Mouse (Mus musculus): Measurements from ENCODE around the gene Alpl. TPM values are rescaled to one million over a fixed set of nuclear protein-coding genes. Genes with fewer than 3 reads are reported as not detected.

Alpl gene
- polyA plus RNA-seq, 1 experiment, result 8.2 TPM

DNA sequence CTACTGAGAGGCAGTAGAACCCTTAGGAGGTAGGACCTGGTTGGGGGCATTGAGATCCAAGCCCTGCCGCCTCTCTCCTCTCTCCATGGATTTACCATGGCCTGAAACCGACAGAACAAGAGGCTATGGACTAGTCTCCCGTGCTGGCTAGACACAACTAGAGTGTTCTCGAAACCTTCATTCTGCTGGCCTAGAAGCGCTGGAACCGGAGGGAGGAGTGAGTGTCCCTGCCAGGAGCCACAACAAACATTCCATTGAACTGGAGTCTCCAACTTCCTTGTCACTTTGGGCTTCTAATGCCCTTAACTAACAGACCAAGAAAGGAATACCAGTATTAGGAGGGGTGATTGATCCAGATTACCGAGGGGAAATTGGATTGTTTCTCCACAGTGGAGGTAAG is 20.0 kb upstream of the Alpl start:
- no peak overlapping the region for H3K4me3 ChIP-seq (ENCODE audit: control insufficient read depth, low read depth, low read length)
- no peak overlapping the region for H3K27ac ChIP-seq (ENCODE audit: control insufficient read depth, insufficient read depth, low read depth, low read length)
- H3K27me3 ChIP-seq (ENCODE audit: control insufficient read depth, insufficient read depth, low read length), result no peaks in the 10 kb centered on the region
- H3K36me3 ChIP-seq (ENCODE audit: control insufficient read depth, insufficient read depth, low read length), result no peaks in the 10 kb centered on the region
- no peaks in the 10 kb centered on the region for H3K4me1 ChIP-seq (ENCODE audit: control insufficient read depth, insufficient read depth, low read length)
- TF ChIP-seq CTCF (IDR thresholded peaks at IDR 0.05; ENCODE audit: control insufficient read depth, insufficient read depth, insufficient replicate concordance, low read depth, low read length), result no peak
- TF ChIP-seq POLR2A (IDR thresholded peaks at IDR 0.05; ENCODE audit: control insufficient read depth, low read depth, low read length), result no peak

DNA sequence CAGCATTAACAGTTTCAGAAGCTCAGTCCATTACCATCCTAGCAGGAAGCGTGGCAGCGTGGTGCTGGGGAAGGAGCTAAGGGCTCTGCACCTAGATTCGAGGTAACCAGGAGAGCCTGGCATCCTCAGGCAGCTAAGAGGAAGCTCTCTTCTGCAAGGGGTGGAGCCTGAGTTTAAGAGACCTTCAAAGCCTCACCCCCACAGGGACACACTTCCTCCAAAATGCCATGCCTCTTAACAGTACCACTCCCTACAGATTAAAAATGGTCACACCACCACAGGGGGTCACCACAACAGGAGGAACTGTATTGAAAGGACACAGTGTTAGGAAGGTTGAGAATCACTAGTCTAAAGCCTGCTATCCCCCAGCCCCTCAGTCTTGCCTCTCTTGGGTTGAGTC is 19.3 kb upstream of the Alpl start:
- TF ChIP-seq CTCF (IDR thresholded peaks at IDR 0.05; ENCODE audit: control insufficient read depth, insufficient read depth, insufficient replicate concordance, low read depth, low read length) (no peak), POLR2A (IDR thresholded peaks at IDR 0.05; ENCODE audit: control insufficient read depth, low read depth, low read length) (no peak)
- Histone ChIP-seq H3K27ac (ENCODE audit: control insufficient read depth, insufficient read depth, low read depth, low read length) (no peak overlapping the region), H3K36me3 (ENCODE audit: control insufficient read depth, insufficient read depth, low read length) (no peaks in the 10 kb centered on the region), H3K4me1 (ENCODE audit: control insufficient read depth, insufficient read depth, low read length) (no peaks in the 10 kb centered on the region), H3K27me3 (ENCODE audit: control insufficient read depth, insufficient read depth, low read length) (no peaks in the 10 kb centered on the region), H3K4me3 (ENCODE audit: control insufficient read depth, low read depth, low read length) (no peak overlapping the region)

- Histone ChIP-seq H3K27ac (ENCODE audit: control insufficient read depth, insufficient read depth, low read depth, low read length) (no peak overlapping the region), H3K4me1 (ENCODE audit: control insufficient read depth, insufficient read depth, low read length) (no peaks in the 10 kb centered on the region), H3K27me3 (ENCODE audit: control insufficient read depth, insufficient read depth, low read length) (no peaks in the 10 kb centered on the region), H3K4me3 (ENCODE audit: control insufficient read depth, low read depth, low read length) (no peak overlapping the region), H3K36me3 (ENCODE audit: control insufficient read depth, insufficient read depth, low read length) (no peaks in the 10 kb centered on the region)
- TF ChIP-seq CTCF (IDR thresholded peaks at IDR 0.05; ENCODE audit: control insufficient read depth, insufficient read depth, insufficient replicate concordance, low read depth, low read length) (no peak), POLR2A (IDR thresholded peaks at IDR 0.05; ENCODE audit: control insufficient read depth, low read depth, low read length) (no peak)
Measured at GRCm38 (mm10) chr4:137814140-137814539, 18.0 kb upstream of the Alpl start.

GRCm38 (mm10) chr4:137812946-137813708 is 16.9 kb upstream of the Alpl start:
- H3K4me1 ChIP-seq (ENCODE audit: control insufficient read depth, insufficient read depth, low read length), result no peaks in the 10 kb centered on the region
- no peaks in the 10 kb centered on the region for H3K36me3 ChIP-seq (ENCODE audit: control insufficient read depth, insufficient read depth, low read length)
- H3K27ac ChIP-seq (ENCODE audit: control insufficient read depth, insufficient read depth, low read depth, low read length), result peak overlapping the region; percentile 49; the same call in 1 of the 2 replicates
- no peaks in the 10 kb centered on the region for H3K27me3 ChIP-seq (ENCODE audit: control insufficient read depth, insufficient read depth, low read length)
- TF ChIP-seq POLR2A (IDR thresholded peaks at IDR 0.05; ENCODE audit: control insufficient read depth, low read depth, low read length) (no peak), CTCF (IDR thresholded peaks at IDR 0.05; ENCODE audit: control insufficient read depth, insufficient read depth, insufficient replicate concordance, low read depth, low read length) (no peak)
- no peak overlapping the region for H3K4me3 ChIP-seq (ENCODE audit: control insufficient read depth, low read depth, low read length)

GRCm38 (mm10) chr4:137809999-137810398 is 13.8 kb upstream of the Alpl start:
- Histone ChIP-seq H3K36me3 (ENCODE audit: control insufficient read depth, insufficient read depth, low read length) (no peaks in the 10 kb centered on the region), H3K27me3 (ENCODE audit: control insufficient read depth, insufficient read depth, low read length) (no peaks in the 10 kb centered on the region), H3K27ac (ENCODE audit: control insufficient read depth, insufficient read depth, low read depth, low read length) (no peak overlapping the region), H3K4me3 (ENCODE audit: control insufficient read depth, low read depth, low read length) (no peak overlapping the region), H3K4me1 (ENCODE audit: control insufficient read depth, insufficient read depth, low read length) (no peaks in the 10 kb centered on the region)
- TF ChIP-seq CTCF (IDR thresholded peaks at IDR 0.05; ENCODE audit: control insufficient read depth, insufficient read depth, insufficient replicate concordance, low read depth, low read length), result no peak
- TF ChIP-seq POLR2A (IDR thresholded peaks at IDR 0.05; ENCODE audit: control insufficient read depth, low read depth, low read length), result no peak

GRCm38 (mm10) chr4:137807301-137807851 is 11.2 kb upstream of the Alpl start:
- H3K4me3 ChIP-seq (ENCODE audit: control insufficient read depth, low read depth, low read length), result no peak overlapping the region
- H3K36me3 ChIP-seq (ENCODE audit: control insufficient read depth, insufficient read depth, low read length), result no peaks in the 10 kb centered on the region
- H3K27ac ChIP-seq (ENCODE audit: control insufficient read depth, insufficient read depth, low read depth, low read length), result no peak overlapping the region
- no peak for TF ChIP-seq POLR2A (IDR thresholded peaks at IDR 0.05; ENCODE audit: control insufficient read depth, low read depth, low read length)
- no peaks in the 10 kb centered on the region for H3K4me1 ChIP-seq (ENCODE audit: control insufficient read depth, insufficient read depth, low read length)
- no peaks in the 10 kb centered on the region for H3K27me3 ChIP-seq (ENCODE audit: control insufficient read depth, insufficient read depth, low read length)

GRCm38 (mm10) chr4:137801196-137801595 is 5.0 kb upstream of the Alpl start:
- no peak for TF ChIP-seq CTCF (IDR thresholded peaks at IDR 0.05; ENCODE audit: control insufficient read depth, insufficient read depth, insufficient replicate concordance, low read depth, low read length)
- no peak for TF ChIP-seq POLR2A (IDR thresholded peaks at IDR 0.05; ENCODE audit: control insufficient read depth, low read depth, low read length)
- Histone ChIP-seq H3K4me1 (ENCODE audit: control insufficient read depth, insufficient read depth, low read length) (no peaks in the 10 kb centered on the region; the same call in 1 of the 2 replicates), H3K27ac (ENCODE audit: control insufficient read depth, insufficient read depth, low read depth, low read length) (no peak overlapping the region), H3K4me3 (ENCODE audit: control insufficient read depth, low read depth, low read length) (no peak overlapping the region), H3K36me3 (ENCODE audit: control insufficient read depth, insufficient read depth, low read length) (no peaks in the 10 kb centered on the region), H3K27me3 (ENCODE audit: control insufficient read depth, insufficient read depth, low read length) (no peaks in the 10 kb centered on the region)

Measured in testis, adult 2 months (tissue).